Mouse (Mus musculus) ES-Bruce4 (cell line): ENCODE measurements around the gene Fam168a.

Experiments used
- CTCF ChIP-seq: IDR thresholded peaks from one replicate; pipeline ENCODE4 v1.8.1; 2011; ENCODE audit warnings: low read depth, low read length
- EP300 ChIP-seq: IDR thresholded peaks from 2 replicates; pipeline ENCODE4 v1.6.1; 2011; ENCODE audit warnings: low read depth, low read length; ENCODE audit not compliant: insufficient read depth
- POLR2A ChIP-seq: IDR thresholded peaks from one replicate; pipeline ENCODE4 v1.8.1; 2011; ENCODE audit warnings: low read length; ENCODE audit not compliant: insufficient read depth

DNA sequence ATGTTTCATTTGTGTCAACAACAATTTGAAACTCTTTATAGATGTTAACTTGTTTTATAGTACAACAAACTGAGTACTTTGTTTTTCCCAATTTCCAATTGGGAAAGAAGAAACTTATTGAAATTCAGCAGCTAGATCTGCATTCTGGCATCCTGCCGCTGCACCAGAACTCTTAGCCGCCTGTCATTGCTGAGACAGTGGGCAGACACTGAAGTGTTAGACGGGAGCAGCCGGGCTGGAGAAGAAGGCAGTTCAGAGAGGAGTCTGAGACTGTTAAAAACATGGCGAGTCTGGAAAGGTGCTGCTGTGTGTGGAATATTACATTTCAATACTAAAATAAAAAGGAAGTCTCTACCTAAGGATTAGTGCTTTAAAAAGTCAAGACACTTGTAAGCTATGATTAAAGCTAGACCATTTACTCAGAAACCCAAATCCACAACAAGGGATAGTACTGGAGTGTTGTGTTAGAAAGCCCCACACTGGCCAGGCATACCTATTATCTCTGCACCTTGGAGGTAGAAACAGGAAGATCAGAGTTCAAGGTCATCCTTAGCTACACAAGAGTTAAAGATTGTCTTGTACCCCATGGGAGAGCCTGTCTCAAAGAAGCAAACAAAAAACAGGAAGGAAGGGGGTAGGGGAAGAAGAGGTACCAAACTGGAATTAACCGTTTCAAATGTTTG lies 110.5 kb downstream of the Fam168a start:
- TF ChIP-seq POLR2A: no peak
- no peak for TF ChIP-seq CTCF
- TF ChIP-seq EP300: no peak
